Mouse (Mus musculus): Measurements from ENCODE around the gene Chrng.

Chrng gene

DNA sequence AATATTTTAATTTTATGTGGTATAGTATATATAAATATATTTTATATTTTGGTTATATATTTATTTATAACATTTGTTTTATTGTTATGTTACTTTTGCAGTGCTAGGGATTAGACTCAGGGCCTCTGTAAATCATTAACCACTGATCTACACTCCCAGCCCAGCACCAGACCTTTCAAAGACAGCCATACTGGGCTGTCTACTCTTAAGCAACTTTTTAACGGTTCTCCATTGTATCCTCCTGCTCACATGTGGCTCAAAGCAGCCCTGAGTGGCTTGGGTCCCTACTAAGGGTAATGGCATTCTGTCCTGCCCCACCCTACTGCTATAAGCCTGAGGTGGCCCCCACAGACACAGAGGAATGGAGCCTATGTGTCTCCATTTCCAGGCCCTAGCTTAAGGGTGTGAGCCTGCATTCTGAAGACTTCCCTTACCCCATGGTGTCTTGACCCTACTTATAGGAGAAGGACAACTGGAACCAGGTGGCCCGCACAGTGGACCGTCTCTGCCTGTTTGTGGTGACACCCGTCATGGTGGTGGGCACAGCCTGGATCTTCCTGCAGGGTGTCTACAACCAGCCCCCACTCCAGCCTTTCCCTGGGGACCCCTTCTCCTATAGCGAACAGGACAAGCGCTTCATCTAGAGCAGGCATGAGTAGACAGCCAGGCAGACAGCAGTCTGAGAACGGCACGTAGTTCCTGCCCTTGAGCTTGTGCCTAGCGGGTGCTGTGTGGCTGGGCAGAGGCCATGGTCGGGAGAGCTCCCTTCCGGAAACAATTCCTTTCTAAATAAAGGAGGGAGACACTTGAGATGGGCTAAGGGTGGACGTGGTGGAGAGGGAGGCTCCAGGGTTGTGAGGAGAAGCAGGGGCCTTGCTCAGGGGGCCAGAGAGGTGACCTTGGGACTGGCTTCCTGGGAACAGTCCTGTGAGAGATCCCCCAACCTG, 6.1 kb upstream of the Chrng start:
- DNase-seq (ENCODE audit: extremely low read depth, insufficient read length, low spot score), result no peak

DNA sequence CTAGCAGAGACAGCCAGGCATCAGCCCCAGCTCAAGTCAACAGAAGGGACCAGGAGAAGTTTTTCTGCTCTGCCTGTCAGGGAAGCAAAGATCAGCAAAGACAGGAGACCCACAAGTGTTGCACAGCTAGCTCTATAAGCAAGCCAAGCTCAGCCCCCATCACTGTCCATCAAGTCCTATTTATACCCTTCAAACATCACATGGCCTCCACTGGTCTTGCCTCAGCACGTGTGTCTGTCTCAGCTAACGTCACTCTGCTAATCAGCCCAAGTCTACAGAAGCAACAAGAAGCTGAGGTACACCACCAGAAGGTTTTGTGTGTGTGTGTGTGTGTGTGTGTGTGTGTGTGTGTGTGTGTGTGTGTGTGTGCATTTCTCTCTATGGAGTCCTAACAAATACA, 3.6 kb upstream of the Chrng start:
- no peak for DNase-seq (ENCODE audit: extremely low read depth, insufficient read length, low spot score)

DNA sequence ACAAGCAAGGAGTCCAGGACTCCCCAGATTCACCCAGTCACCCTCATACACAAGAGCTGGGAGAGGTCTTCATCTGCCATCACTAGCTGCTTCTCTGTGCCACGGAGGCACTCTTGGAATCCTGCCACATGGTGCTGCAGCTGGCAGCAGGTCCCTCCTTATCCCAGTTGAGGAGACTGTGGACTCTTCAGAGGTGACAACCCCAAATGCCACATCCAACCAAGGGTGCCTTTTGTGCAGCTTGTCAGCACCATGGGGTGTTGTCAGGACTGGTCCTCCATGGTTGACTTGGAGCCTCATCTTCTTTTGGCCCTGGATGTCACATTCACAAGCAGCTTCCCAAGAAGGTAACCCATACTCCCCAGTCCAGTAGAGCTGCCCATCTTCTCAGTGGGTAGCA, 2.6 kb upstream of the Chrng start:
- no peak for DNase-seq (ENCODE audit: extremely low read depth, insufficient read length, low spot score)

DNA sequence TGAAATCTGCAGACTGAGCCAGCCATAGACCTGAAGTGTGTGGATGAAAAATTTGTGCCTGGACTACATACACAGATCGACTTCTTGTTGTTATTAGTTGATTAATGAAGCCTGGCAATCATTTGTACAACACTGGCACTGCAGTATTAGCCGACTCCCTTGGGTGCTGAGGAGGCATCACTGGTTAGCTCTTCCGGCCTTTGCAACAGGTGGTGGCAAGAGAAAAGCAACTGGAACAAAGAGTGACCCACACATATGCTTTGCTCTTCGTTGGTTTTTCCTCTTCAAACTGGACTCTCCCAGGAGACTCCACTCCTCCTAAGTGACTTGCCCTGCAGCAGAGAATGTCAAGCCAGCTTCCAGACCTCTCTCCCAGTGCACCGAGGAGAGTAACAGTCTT, 678 bp upstream of the Chrng start:
- no peak for DNase-seq (ENCODE audit: extremely low read depth, insufficient read length, low spot score)

DNA sequence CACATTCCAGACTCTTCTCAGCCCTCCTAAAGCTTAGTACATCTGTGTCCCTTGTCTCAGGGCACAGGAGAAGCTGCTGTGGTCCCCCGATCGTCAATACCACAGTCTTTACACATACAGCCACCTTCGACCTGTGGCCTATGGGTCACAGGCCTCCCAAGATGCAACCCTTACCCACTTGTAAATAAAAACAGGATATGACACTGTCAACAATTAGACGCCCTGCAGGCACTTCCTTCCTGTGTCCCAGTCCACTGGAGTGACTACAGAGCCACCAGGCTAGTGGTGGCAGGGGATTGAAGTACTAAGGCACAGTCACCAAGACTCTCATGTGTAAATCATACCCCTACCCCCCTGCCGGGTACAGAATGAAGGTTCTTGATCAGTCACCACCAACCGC, 581 bp downstream of the Chrng start:
- no peak for DNase-seq (ENCODE audit: extremely low read depth, insufficient read length, low spot score)

DNA sequence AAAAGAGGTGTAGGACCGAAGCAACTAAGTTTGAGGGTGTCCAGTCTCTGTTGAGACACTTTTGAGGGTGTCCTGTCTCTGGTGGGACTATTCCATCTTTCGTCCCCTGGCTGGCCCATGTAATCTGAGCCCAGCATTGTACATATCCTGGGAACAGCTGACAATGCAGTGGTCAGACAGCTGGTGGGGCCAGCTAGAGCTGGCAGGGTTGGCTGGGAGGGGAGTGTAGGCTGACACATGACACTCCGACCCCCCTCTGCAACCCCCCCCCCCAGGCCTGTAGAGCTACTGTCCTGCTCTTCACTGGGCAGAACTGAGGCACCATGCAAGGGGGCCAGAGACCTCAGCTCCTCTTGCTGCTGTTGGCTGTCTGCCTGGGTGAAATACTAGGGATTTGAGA, 1.0 kb downstream of the Chrng start:
- no peak for DNase-seq (ENCODE audit: extremely low read depth, insufficient read length, low spot score)

DNA sequence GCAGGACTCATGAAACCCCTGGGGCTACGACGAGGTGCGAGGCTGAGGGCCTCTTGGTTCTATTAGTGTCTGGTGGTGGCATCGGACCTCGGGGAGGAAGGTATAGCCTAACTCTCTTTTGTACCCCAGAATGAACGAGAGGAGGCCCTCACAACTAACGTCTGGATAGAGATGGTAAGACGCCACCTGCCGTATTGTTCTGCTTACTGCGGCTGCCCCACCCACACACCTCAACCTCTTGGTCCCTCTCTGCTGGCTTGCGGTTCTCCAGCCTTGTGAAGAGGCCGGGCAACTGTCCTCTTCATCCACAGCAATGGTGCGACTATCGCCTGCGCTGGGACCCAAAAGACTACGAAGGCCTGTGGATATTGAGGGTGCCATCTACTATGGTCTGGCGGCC, 1.9 kb downstream of the Chrng start:
- DNase-seq (ENCODE audit: extremely low read depth, insufficient read length, low spot score), result no peak

DNA sequence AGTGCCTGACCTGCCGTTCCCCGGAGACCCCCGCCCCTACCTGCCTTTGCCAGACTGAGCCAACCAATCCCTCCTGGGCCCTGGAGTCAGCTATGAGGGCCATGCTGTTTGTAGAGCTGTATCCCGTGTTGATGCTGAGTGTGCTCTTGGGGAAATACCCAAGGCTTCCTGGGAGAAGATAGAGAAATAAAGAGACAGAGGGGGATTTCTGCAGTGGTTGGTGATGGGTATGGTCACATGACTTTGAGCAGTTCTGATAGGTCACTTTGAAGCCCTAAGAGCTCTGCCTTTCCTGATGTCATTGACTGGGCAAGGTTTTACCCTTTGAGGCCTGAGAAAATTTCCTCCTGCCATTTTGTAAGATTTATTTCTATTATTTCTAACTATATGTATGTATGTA, 7.0 kb downstream of the Chrng start:
- no peak for DNase-seq (ENCODE audit: extremely low read depth, insufficient read length, low spot score)

DNA sequence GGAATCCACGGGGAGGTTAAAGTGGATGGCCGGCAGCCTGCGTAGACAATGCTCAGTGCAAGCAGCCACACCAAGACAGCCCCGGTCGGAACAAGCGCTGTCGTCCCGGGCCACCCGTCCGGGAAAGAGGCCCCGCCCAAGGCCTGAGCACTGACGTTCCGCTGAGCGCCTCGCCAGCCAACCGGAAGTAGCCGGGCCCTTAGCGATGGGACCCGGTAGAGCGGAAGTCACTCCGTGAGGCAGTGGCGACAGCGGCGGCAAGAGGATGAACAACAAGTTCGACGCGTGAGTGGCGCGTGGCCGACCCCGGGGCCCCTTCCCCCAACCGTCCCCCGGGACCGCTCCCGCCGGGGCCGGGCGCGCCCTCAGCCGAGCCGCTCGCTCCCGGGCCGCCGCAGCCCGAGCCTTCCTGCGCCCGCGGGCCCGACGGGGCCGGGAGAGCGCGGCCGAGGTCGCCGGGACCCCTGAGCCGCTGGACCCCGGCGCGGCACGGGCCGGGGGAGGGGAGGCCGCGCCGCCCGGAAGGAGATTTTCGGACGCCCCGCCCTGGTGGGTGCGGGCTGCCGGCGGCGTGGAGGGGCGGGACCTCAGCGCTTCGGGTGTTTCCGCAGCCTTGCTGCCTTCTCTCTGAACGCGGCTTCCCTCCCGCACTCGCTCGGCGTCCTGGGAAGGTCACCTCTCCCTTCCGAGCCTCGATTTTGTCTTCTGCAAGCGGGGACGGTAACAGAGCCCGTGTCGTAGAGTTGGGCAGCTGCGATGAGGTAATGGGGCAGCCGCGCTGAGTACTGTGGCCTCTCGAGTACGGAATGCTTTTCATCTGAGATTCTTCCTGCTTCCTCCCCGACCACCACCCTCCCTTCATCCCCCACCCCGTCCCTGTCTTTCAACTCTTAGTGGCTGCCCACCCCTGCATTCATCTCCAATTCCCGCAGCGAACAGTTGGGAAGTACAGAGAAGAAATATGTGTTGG, 9.6 kb downstream of the Chrng start, which contains the start of gene Eif4e2:
Gene Eif4e2, plus strand, starts transcription at position 180 of the 970 bp plus-strand sequence.
- peak; percentile 93 for DNase-seq (ENCODE audit: extremely low read depth, insufficient read length, low spot score)

DNA sequence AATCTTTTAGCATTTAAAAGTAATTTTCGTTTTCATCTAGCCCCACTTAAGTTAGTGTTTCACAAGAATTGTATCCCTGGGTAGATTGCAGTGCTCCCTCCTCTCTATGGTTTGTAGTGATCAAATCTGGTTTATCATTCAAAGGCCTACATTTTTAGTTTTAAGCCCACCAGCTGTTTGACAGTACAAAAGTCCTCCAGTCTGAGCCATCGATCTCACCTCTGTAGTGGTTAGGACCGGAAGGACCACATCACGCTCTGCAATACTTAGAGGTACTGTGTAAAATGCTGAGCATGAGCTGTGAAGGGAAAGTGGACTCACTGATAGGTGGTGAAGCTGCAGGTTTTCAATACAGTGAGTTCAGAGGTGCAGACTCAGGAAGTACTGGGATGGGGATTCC, 10.3 kb downstream of the Chrng start:
- DNase-seq (ENCODE audit: extremely low read depth, insufficient read length, low spot score), result no peak

DNA sequence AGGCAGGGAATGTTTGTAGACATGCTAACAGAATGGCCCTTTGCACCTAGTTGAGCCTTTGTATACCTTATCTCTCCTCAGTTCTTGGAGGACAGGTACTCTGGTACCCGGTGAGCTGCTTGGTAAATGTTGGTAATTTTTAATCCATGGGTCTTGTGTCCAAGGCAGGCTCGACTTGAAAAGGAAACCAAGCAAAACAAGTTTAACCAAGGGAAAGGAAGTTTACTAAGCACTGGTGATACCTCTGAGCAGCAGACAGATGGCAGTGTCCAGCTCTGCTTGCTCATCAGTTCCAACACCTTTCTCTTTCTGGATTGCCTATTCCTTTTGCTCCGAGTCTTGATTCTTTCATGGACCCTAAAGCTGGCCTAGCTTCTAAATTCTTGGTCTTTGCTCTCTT, 13.5 kb downstream of the Chrng start:
- no peak for DNase-seq (ENCODE audit: extremely low read depth, insufficient read length, low spot score)

DNA sequence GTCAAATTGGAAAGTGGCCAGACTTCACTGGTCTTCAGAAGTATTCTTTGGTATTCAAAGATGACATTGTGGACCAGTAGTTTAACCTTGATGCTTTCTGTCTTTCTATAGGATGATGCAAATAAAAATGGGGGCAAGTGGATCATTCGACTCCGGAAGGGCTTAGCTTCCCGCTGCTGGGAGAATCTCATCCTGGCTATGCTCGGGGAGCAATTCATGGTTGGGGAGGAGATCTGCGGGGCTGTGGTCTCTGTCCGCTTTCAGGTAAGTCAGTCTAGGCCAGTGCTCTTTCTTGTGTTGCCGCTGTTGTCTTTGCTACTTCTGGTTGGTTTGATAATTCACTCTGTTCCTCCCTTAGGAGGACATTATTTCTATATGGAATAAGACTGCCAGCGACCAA, 21.3 kb downstream of the Chrng start:
- no peak for DNase-seq (ENCODE audit: extremely low read depth, insufficient read length, low spot score)

DNA sequence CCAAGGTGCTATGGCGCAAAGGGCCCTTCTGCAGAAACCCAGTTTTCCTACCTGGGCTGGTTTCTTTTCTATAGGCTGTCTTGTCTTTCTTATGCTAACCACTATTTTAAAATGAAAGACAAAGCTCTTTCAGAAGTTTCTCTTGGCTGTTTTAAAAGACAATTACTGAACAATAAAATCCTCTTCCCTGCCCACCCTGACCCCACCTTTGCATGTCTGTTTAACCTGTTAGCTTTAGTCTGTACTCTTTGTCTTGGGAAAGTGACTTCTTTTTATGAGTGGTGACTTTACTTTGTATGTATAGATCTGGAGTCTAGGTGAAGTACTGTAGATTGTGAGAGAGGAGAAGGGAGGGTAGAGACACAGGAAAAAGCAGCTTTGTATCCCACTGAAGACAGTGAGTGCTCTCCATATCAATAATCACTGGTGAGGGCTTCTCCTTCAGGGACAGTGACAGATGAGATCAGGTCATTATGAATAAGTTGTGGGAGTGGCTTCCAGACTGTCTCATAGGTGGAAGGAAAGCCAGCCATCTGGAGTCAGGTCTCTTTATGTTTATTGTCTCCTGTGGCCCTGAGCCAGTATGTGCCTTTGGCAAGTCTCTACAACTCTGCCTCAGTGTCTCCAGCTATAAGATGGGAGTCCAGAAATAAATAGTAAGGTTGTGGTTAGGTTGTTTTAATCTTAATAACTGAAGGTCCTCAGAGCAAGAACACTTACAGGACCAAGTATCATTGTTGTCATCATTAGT, 22.1 kb downstream of the Chrng start:
- no peak for DNase-seq (ENCODE audit: extremely low read depth, insufficient read length, low spot score)

DNA sequence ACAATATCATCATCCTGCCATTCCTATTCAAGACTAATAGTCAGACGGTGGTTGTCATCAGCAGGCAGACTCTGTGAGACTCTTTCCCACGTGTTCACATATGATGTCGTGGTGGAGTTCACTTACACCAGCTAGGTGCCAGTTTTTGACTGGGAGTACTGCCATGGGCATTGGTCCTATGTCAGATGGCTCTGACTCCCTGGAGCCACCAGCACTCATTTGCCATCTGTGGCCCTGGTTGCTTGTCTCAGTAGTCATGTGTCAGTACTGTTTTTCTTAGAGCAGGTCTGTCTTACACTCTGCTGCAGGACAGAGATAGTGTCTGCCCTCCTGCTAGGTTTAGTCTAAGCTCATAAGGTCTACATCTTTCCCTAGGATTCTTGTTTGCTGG, 22.7 kb downstream of the Chrng start:
- DNase-seq (ENCODE audit: extremely low read depth, insufficient read length, low spot score), result no peak

DNA sequence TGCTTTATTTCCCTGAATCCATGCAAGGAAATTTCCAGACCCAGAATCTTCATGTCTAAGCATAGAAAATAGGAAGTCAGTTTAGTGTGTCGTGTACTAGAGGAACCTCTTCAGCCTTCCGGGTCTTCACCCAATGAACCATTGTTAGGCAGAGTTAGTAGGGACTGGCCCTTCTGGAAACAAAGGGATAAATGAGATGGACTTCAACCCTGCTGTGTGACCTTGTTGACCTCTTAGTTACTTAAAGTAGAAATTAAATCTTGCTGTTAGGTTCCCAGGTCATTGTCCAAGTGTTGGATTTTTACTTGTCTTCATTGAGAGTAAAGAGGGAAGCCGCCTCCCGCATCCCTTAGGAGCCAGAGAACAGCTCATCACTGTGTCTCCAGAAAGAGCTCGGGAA, 26.1 kb downstream of the Chrng start:
- DNase-seq (ENCODE audit: extremely low read depth, insufficient read length, low spot score), result no peak

DNA sequence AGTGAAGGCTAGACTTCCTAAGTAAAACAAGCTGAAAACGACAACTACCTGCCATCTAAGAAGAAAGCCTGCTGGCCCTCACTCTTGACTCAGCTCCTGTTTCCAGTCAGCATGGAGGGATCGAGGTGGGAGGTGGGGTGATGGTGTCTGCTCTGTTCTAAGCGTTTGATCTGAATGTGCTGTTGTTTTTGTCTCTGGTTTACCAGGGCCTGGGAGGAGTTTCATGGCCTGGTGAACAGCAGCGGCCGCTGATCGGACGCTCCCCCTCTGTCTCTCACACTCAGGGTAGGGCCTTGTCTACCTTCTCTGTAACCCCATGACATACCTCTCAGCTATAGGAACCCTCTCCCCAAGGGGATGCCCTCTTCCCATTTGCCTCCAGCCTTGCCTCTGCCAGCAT, 27.7 kb downstream of the Chrng start:
- no peak for DNase-seq (ENCODE audit: extremely low read depth, insufficient read length, low spot score)

DNA sequence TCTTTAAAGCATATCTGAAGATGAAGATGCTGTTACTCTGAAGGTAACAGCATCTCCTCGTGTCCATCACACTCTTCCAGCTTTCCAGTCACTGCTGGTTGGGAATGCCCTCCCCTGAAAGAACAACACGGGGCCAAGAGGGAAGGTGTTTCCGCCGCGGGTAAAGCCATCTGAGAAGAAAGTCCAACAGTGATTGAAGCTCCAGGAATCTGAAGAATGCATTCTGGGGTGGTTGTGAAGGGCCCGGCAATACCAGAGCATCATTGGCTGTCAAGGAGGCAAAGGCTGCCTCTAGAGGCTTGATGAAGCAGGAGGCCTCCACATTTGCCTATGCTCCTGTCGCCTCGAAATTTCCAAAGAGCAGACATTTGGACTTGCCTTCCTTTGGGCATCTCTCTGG, 34.6 kb downstream of the Chrng start:
- no peak for DNase-seq (ENCODE audit: extremely low read depth, insufficient read length, low spot score)

DNA sequence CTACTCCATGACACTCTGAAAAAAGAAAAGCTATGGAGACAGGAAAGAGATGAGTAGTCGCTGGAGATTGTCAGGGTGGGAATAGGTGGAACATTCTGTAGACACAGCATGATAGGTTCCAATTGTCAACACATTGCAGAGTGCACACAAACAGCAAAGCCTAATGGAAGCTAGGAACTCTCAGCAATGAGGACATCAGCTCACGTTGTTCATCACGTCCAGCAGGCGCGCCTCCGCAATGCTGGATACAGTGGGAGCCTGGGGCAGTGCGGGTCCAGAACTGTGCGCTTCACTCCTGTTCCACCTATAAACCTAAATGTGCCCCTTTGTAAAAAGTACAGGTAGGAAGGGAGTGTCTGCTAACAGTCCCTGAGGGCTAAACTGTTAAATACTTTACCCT, 38.6 kb downstream of the Chrng start:
- DNase-seq (ENCODE audit: extremely low read depth, insufficient read length, low spot score), result no peak

DNA sequence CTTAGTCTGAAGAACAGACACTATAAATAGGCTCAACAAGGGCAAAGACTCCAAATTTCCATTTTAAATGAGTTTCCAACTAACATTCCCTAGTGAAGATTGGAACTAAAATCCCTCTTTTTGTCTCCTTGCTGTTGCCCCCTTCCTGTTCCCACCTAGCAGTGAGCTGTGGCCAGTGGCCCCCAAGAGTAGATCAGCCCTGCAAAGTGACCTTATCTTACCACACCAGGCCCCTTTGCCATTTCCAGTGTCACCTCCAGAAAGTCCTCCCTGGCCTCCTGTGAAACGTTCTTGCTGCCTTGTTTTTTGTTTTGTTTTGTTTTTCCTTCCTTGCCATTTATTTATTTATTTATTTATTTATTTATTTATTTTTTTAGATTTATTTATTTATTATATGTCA, 41.0 kb downstream of the Chrng start:
- DNase-seq (ENCODE audit: extremely low read depth, insufficient read length, low spot score), result no peak

DNA sequence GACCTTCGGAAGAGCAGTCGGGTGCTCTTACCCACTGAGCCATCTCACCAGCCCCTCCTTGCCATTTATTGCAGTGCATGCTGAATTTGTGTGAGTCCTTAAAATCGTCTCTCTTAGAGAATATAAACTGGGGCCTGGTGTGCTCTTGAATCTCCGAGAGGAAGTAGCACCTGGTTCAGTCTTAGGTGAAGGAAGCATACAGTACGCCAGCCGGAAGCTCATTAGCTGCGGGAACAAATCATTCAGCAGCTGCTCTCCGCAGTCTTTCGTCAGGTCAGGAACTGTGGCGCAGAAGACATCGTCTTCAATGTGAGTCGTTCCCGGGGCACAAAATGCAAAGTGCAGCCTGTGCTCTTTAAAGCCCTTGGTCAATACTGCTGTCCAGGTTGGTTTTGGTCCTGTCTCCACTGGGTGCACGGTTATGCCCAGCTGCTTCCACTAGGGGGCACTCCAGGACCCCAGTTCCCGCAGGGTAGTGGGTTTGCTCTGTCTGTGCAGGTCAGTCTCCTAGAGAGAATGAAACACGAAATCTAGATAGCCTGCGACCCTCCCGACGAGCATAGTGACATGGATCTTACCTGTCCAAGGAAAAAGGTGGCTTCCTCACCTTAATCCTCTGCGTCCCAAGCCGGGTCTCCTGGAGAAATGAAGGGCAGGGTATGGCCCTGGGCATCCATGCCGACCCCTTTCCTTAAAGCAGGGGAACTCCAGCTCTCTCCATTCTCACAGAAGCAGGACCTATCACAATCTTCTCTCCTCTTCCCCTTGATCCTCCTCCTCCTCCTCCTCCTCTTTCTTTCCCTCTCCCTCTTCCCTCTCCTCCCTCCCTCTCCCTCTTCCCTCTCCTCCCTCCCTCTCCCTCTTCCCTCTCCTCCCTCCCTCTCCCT, 41.7 kb downstream of the Chrng start:
- peak; percentile 53 for DNase-seq (ENCODE audit: extremely low read depth, insufficient read length, low spot score)

Measured in 3134 (cell line).